Mouse (Mus musculus) WW6 (cell line): ENCODE results near the gene Mtrex.

Experiments used
- DNase-seq: peaks from one replicate; pipeline ENCODE4 v3.0.0-alpha.2; 2013; ENCODE audit warnings: low read depth, low spot score

Mtrex gene

DNA sequence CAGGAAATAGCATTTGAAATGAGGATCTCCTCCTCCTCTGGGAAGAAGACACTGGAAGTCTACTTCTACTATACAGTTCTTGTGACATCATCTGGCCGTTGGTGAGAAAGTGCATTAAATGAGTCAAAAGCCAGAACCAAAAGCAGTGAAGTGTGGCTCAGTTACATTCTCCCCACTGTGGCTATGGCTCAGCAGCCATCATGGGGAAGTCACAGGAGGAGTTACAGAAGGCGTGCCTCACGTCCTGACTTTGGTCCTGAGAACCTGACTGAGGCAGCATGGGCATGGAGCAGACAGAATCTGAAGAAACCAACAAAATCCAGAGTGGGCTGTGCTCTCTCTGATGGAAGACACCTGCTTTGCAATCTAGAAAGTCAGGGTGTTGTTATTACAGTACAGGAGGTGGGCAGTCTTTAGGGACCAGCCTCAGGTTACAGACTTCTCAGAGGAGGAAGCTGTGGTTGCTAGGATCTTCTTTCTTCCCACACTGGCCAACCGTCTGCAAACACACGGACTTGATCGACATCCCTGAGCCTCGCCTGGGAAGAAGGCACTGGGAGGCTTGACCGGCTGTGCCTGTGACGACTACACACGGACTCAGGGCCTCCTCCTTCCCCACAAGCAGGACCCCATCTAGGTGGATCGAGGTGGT is 57.0 kb downstream of the Mtrex start:
- no peak for DNase-seq

DNA sequence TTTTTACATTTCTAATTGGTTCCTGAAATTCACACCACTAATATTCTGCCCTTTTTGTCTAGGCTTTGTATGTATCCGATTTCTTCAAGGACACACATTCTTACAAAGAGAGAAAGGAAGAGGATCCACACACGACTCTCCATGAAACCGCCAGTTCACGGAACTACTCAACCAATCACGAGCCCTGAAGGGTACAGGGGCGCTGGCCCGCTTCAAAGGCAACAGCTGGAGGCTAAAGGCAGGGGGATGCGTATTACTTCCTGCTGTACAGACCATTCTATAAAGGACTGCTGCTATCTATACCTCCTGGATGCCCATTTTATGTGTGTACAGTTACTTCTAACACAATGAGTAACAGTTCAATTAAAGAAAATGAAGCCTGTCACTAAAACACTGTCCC is 59.8 kb downstream of the Mtrex start:
- no peak for DNase-seq

DNA sequence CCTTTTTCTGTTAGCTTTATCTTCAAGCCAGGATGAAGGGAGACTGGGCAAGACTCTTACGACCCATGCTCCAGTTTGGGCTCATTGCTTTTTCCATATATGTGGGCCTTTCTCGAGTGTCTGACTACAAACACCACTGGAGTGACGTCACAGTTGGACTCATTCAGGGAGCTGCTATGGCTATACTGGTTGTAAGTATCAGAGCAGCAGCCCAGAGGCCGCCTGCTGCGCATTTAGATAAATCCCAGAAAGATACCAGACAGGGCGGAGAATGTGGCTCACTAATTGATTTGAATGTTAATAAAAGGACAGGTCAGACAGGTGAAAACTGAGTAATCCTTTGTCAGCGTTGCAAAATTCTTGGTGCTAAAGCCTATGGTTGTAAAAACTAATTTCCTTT is 60.4 kb downstream of the Mtrex start:
- DNase-seq: no peak

DNA sequence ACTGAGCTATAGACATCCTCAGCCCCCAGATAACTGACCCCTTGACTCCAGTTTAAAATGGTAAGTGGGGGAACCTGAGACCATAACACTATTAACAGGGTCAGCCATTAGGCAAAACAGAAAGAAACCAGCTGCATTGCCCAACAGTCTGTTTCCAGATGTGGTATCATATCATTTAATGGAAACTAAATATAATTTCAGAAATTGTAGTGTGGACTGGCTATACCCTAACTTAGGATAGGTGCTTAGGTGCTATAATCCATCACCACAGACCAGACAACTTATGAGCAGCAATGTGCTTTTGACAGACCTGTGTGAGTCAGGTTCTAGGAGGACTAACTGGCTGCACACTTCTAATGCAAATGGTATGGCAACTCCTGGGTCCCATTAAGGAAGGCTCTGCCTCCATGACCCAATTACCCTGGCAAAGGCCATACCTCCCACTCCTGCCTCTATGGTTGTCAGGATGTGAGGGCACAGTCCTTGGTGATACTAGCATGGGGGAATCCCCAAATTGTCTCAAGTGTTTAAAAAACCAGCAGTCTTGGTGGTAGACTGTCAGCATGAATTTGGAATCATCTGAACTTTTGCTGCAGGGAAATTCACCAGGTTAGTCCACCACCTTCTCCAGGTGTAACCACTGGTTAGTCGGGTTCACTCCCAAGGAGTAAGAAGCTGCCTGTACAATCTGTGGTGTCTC is 64.1 kb downstream of the Mtrex start:
- DNase-seq: no peak

DNA sequence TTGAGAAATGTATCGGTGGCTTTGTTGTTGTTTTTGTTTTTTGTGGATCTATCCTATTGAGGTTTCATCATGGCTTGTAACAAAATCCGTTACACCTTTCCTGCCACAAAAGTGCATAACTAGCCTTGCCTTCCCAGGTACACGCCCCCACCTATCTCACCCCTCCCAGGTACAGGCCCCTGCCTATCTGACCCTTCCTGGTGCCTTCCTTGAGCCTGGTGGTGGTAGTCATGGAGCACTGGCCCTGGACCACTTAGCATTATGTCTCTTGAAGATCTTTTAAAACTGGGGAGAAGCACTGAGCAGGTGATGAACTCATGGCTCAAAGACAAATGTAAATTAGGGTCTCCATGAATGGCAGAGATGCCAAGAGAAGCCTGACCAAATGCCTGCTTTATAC is 64.9 kb downstream of the Mtrex start:
- DNase-seq: no peak

DNA sequence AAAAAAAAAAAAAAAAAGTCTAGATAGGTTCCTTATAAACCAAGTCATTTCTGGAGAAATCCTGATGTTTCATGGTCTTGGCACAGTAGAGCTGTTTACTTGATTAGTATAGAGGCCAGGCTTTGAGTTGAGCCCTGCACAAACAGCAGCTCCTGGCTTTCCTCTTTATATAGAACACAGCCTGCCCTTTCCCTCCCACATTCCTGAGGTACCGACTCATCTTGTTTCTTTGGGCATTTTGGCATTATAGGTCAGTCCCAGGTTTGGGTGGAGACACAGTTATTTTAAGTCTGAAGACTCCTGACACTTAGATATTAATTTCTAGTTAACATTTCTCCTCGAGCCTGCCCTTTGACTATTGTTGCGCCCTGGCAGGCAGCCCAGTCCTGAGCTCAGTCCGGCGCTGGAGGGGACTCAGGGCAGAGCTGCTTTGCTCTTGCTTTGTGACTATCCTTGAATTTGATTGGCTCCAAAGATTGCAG is 65.3 kb downstream of the Mtrex start:
- no peak for DNase-seq

DNA sequence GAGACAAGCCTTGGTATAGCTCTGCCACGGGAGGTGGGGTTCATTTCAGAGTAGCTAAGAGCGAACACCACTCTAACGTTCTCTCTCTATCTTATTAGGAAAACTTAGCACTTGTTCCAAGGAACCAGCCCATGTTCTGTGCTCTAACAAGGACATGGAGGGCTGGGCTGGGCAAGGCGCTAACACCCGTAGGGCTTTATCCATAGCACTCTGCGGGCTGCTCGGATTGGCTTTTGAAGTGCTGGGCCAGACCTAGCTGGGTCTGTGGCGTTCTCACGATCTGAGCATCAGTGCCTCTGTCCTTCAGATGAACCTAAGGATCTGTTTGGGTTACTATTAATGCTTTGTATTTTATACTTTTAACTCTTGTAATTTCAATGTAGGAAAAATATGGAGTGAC is 66.3 kb downstream of the Mtrex start:
- DNase-seq: no peak

DNA sequence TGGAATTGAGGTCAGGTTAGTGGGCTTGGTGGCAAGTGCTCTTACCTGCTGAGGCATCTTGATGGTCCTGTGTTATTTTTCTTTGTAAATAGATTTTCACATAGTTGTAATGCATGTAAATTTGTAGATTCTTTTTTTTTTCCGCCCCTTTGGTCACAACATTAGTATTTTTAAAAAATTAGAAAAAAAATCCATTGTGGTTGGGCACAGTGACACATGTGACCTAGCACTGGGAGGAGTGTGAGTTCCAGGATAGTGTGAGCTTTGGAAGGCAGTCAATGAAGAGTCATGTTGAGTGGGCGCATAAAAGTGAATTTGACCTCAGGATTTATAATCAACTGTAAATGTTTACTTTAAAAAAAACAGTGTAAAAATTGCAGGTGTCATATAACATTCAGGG is 66.8 kb downstream of the Mtrex start:
- no peak for DNase-seq

DNA sequence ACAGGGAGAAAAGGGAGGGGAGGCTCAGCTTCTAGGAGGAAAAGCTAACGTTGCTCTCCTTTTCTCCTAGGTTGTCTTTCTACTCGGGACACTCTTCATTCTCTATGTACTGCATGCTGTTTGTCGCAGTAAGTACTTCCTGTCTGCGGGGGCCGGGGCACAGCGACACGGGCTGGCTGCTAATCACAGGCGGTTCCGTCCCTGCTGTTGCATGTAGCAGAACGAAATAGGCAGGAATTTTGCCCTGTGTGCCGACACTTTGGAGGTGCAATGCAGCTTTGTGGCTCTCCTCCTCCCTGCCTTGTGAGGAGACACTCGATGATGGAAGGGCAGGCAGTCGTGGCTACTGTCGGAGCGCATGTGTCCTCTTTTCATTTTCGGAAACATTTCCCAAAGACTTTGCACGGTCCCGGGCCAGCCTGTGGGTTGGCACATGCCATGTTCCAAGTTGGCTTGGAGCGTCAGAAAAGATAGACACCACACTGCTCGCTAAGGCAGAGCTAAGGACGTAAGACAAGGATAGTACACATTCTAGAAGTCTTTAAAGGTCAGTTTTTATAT is 67.5 kb downstream of the Mtrex start:
- DNase-seq: no peak

DNA sequence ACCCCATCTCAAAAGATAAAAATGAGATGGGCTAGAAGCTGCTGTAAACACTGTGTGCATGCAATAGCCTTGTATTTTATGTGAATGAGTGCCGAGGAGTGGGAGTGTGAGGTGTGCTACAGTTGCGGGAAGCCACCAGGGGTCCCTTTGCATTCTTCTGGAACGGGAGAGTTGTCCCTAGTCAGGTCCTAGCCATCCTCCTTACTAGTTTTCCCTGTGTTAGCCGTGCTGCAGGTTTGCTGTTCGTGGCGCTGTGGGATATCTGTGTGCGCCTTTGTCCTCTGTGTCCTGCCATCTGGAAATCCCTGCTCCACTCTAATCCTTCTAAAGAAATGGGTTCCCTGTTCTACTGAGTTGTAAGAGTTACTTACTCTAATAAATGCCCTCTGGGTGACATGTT is 69.3 kb downstream of the Mtrex start:
- DNase-seq: no peak

DNA sequence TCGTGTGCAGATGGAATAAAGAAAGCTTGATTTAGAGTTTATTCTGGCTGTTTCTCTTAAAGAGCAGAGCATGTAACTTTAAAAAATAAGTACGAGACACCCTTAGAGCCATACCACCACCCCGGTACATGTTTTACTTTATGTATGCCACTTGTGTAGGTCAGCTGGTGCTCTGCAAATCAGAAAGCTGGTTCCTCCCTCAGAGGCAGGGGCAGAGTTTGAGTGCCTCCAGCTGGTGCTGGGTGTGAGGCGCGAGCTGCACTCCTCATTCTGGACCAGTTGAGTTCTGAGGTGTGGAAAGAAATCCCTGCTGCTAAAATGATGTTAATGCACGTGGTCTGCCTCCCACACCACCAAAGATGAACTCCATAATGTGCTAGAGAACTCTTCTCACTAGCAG is 72.8 kb downstream of the Mtrex start:
- no peak for DNase-seq

DNA sequence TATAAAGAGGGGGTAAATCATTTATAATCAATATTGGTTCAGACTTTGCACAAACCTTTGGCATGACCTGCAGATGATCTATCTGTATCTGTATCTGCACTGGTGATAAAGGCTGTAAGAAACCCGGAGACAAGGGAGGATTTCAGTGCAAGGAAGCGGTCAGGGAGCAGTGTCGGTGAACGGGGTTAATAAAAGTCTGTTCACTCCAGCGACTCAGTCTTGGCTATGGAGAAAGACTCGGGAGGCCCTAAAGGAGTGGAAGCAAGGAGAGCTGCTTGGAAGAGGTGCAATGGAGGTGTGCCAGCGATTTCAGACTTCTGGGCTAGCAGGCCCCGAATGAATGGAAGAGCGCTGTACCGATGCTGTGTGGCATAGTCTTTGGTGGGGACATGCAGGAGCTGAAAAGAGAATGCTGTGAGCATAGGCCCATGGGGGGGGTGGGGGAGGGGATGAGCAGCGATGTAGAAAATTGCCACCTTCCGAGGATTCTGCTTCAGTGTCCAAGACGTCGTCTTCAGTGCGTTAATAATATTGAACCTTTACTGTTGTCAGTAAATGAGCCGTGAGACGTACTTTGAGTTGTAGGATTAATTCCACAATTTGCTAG is 73.4 kb downstream of the Mtrex start:
- no peak for DNase-seq

DNA sequence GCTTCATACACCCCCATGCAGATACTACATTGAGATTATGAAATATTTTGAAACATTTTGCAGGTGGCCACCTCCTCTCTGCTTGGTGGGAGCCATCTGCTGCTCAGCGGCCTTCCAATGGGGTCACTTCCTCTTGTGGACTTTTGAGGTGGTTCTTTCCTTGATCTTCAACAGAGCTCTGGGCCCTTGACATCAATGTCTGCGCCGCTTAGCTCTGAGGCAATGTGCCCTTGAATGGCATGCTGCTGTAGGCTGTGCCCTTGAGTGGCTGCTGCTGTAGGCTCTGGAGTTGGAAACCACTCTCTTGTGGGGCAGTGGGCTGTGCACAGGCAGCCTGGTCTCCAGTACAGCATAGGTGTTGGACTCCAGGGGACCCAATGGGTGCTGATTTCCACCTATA is 81.3 kb downstream of the Mtrex start:
- DNase-seq: no peak

DNA sequence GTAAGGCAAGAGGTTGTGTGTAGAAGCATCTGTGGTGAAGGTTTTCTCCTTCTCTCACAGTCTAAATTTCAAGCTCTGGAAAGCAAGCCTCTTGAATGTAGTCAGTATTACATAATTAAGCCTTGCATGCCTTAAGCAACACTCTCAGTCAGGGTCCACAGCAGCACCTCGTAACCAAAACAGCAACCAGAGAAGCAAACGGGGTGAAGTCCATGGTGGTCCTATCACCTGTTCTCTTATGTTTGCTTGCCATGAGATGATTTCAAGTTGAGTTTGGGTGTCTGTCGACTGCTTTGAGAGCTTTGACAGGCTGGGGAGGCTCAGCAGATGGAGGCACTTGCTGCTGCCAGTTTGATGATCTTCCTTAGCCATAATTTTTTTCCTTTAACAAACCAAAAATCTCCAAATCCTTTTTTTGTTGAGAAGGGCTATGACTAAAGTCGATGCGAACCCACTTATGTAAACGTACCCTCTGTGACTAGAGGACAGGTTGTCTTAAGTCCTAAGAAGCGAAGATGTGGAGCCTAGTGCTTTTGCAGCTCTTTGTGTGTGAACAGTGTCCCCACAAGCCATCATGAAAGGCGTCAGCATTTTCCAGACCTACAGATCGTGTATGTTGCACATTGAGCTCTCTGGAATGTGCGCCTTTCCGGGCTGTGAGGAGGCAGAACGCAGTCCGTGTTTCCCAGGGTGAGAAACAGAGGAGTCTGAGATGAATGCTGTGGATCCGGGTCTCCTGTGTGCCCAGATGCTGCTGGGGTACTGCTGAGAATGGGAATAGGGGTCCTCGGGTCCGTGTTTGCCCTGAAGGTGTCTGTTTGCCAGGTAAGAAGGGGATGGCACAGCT is 86.7 kb downstream of the Mtrex start:
- no peak for DNase-seq

DNA sequence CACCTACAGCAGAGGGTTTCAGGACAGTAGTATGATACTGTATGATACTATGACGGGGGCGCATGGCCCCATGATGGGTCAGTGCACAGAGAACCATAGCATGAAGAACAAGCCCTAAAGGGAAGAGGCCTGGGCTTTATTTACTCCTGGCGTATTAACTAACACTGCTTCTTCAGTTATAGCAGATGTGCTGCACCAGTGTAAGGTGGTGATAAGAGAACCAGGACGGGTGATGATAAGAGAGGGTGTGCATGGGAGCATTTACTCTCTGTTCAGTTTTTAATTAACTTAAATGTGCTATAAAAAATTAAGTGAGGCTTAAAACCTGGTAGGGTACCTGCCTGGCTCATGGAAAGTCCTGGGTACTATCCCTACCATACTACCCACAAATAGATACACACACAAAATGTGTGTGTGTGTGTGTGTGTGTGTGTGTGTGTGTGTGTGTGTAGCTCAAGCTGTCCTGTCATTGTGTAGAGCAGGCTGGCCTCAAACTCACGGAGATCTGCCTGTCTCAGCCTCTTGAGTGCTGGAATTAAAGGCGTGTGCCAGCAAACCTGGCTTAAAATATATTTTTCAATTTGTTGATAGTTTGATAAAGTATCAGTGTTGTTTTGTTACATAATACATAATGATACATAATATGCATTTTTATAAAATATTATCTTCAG is 88.5 kb downstream of the Mtrex start:
- DNase-seq: no peak

DNA sequence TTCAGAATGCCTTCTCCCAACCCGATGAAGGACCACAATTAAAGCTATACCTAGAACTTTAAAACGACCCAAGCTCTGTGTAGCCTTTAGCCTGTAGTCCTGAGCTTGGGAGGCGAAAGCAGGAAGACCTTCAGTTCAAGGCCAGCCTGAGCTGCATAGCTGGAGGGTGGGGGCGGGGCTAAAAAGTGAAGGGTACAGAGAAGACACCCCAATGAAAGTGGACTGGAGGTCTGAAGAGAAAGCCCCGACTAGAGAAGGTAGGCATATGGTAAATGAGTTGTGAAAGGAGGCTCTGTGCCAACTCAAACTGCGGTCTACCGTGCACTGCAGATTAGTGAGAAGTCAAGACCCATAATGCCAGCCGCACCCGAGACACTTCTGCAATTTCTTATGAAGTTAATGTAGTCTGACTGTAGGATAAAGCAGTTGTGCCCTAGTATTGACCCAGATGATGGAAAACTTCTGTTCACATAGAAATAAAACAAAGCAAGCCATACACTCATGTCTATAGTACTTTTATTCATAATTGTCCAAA is 89.5 kb downstream of the Mtrex start:
- DNase-seq: no peak

DNA sequence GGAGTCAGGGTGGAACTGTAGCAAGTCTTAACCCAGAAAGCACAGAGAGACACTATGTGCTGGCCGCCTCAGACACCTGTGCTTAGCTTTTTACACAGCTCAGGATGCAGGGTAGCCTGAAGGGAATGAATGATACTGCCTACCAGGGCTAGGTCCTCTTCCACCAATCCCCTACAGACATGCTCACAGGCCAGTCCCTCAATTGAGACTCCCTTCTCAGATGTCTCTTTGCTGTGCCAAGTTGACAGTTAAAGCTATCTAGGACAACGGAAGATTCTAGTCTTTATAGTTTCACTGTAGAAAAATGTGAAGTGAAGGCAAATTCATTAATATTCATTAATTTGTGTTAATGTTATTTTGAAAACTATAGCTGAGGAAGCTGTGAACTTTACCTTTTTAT is 90.2 kb downstream of the Mtrex start:
- no peak for DNase-seq

DNA sequence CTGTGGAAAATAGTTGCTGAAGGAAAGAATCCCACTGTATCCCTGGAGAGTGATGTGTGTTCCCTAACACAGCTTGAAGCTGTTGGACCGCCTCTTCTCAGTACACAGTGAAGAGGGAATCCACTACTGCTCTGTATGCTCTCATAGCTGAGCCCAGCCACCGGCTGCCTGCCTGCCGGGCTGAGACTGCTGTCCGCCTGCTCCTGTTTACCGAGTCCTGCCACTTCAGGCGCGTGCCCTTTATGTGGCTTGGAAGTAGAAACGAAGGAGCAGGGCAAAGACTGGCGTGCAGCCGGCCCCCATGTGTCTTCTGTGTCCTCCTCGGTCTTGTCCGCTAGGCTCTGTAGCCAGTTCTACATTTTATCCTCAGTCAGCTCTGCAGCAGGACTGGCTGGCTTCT is 92.1 kb downstream of the Mtrex start:
- DNase-seq: no peak

DNA sequence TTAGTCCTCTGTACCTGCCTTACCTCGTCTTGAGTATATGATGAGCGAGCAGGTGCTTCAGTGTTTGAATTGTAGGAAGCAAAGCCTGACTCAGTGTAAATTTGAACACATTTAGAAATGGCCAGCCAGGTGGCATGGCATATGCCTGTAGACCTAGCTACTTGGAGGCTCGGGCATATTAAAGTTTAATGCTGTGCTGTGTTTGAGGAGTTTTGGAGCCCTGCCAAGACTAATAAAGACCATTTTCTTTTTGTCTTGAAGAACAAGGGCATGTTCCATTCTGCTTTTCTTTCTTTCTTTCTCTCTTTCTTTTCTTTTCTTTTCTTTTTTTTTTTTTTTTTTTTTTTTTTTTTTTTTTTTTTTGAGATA is 93.3 kb downstream of the Mtrex start:
- DNase-seq: no peak

DNA sequence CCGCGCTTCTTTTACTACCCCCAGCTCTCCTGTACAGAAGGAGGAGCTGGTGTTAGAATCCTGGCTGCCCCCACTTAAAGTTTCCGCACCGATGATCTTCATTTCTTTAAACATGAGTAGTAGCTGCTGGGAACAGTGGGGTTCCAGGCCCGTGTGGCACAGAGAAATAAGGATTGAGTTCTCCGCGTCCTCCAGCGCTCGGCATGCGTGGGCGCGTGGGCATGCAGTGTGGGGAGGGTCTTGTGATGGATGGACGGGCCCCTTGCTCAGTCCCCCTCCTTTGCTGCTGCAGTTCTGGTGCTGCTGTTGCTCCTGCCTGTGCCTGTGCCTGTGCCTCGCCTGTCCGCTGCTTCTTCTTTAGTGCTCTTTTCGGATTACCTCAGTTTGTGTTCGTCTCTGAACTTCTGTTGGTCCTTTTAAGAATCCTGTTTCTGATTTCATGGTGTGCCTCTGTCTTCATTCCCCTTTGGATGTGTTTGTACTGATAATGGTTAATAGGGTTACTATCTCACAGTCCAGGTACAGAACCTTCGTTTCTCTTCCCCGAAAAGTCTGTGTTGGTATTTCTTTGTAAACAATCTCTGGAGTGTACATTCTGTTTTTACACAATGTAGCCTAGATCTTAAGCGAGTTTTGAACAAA is 93.8 kb downstream of the Mtrex start:
- no peak for DNase-seq

DNA sequence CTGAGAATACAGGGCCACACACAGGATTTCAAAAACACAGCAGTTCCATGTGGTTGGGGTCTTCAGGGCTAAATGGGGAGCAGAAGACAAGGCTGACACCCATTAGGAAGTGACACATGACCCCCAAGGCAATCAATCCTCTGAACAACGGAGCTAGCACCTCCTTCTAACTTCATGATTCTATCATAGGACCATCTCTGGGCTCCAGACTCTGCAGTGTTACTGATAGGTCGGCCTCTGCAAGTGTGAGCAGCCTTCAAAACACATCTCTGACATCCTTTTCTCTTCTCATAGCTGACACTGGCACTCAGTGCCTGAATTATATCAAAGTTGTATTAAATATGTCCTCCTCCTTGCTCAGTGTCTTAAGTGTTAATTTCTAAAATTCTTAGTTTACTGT is 94.6 kb downstream of the Mtrex start:
- DNase-seq: no peak
